Mouse (Mus musculus) hindbrain, postnatal 0 days (tissue): ENCODE results near the gene Proz. TPM values are rescaled to one million over a fixed set of nuclear protein-coding genes. Genes with fewer than 3 reads are reported as not detected.
A peak's percentile ranks its signal among the peaks of the same experiment; 100 is the strongest.

Experiments
- ATAC-seq: fragments of 200-750 bp; cut with Nextera tagmentation; 2 replicates; pipeline ENCODE4 v1.8.0; 2017; ENCODE audit warnings: mild to moderate bottlenecking, moderate TSS enrichment, moderate library complexity
- DNase-seq: peaks from one replicate; pipeline ENCODE4 v3.0.0-alpha.2; 2015; ENCODE audit warnings: low spot score
- H3K27ac ChIP-seq: fragments of 300-500 bp; sonication (generic); 2 replicates; pipeline ENCODE4 v1.5.1; 2014; ENCODE audit warnings: mild to moderate bottlenecking
- H3K27me3 ChIP-seq: fragments of 300-500 bp; sonication (generic); 2 replicates; pipeline ENCODE4 v1.6.1; 2014; ENCODE audit warnings: low read length, mixed read lengths; ENCODE audit not compliant: insufficient read depth
- H3K36me3 ChIP-seq: fragments of 300-500 bp; sonication (generic); 2 replicates; pipeline ENCODE4 v1.6.1; 2014; ENCODE audit warnings: low read length, mixed read lengths; ENCODE audit not compliant: insufficient read depth
- H3K4me1 ChIP-seq: fragments of 300-500 bp; sonication (generic); 2 replicates; pipeline ENCODE4 v1.6.1; 2014; ENCODE audit warnings: antibody characterized with exemption, low read length, mixed read lengths; ENCODE audit not compliant: insufficient read depth
- H3K4me2 ChIP-seq: fragments of 300-500 bp; sonication (generic); 2 replicates; pipeline ENCODE4 v1.6.1; 2014; ENCODE audit warnings: low read depth, mild to moderate bottlenecking, low read length, moderate library complexity, mixed read lengths
- H3K4me3 ChIP-seq: fragments of 300-500 bp; sonication (generic); 2 replicates; pipeline ENCODE4 v1.5.1; 2014; ENCODE audit warnings: low read length
- H3K9ac ChIP-seq: fragments of 300-500 bp; sonication (generic); replicated peaks from 2 replicates; pipeline ENCODE4 v1.6.1; 2014; ENCODE audit warnings: mild to moderate bottlenecking, low read length, moderate library complexity, mixed read lengths
- H3K9me3 ChIP-seq: fragments of 300-500 bp; sonication (generic); 2 replicates; pipeline ENCODE4 v1.6.1; 2016; ENCODE audit warnings: low read length, mixed read lengths
- CTCF ChIP-seq: IDR thresholded peaks from 2 replicates; pipeline ENCODE4 v1.5.1; 2016; ENCODE audit warnings: antibody characterized with exemption, control low read depth, low read depth
- WGBS: fragments of 180-500 bp; shearing (Covaris S2); extraction: QIAGEN DNeasy Blood & Tissue Kit; methylation state at CpG from one replicate; pipeline ENCODE4 v1.1.7; 2014; 5-methylcytosine and 5-hydroxymethylcytosine counted together
- polyA plus RNA-seq: library from polyadenylated mRNA; unstranded; fragments of >200 nt; fragmentation: Nextera tagmentation; extraction: Ambion mirVana; gene quantifications from 2 replicates; pipeline ENCODE4 v1.2.1, GENCODE M21; 2015
- total RNA-seq: library from RNA; depleted of rRNA; stranded (reverse); fragments of >200 nt; gene quantifications from 2 replicates; pipeline ENCODE4 v1.2.3, GENCODE M21; 2014

Proz gene
- total and polyA plus RNA-seq, 2 experiments from 2014 or later = 0.40 TPM; not detected in 1

DNA sequence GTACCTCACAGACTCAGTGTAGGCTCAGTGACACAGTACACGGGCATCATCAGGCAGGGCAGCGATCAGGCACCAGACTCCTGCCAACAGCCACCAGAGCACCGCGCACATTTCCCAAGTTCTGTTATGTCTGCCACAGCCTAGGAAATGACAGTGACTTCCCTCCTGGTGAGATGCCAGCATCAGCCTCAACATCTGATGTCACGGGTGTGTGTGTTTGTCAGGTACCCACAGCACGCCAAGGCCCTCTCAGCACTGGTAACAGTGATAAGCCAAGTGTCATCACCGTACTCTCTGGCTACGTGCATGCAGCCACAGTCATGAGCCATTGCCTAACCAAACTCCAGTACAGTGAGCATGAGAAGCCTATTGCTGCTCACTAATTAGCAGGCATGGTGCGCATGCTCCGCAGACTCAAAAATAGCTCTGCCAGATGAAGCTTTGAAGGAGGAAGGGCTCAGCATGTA, 24.3 kb upstream of the Proz start:
- H3K9ac ChIP-seq = no peak overlapping the region
- H3K36me3 ChIP-seq = no peaks in the 10 kb centered on the region
- TF ChIP-seq CTCF = no peak
- peak; percentile 43 for DNase-seq
- no peak overlapping the region for H3K4me3 ChIP-seq
- H3K4me1 ChIP-seq = no peaks in the 10 kb centered on the region
- H3K4me2 ChIP-seq = no peak overlapping the region
- no peak overlapping the region for H3K27ac ChIP-seq
- ATAC-seq = peak; percentile 48; the same call in 1 of the 2 replicates
- no peaks in the 10 kb centered on the region for H3K27me3 ChIP-seq
- WGBS = 85% methylated on average over 10 of the region's 10 CpGs
- H3K9me3 ChIP-seq = no peaks in the 10 kb centered on the region

DNA sequence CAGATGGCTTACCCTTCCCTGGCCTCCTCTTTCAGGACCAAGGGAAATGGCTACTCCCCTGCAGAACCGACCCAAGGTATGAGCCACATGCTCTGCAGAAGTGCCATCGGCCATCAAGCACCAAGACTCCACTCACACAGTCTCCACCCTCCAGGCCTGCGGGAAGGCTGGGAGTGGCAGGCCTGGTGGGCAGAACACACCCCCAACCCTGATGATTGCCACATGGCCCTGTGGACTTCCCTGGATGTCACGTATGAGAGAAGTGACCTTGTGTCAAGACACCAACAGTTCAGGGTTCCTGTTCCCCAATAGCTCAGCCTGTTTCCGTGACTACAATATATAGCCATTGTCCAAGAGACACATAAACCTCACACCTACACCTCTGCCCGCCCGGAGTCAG, 23.7 kb upstream of the Proz start, which contains the start of gene F10:
TSS of gene F10 (plus strand) at position 294 of the 400 bp plus-strand sequence.
- ATAC-seq (no peak), DNase-seq (no peak)
- Histone ChIP-seq H3K4me3 (no peak within 1 kb of the TSS), H3K9me3 (no peaks in the 10 kb centered on the region), H3K36me3 (no peaks in the 10 kb centered on the region), H3K4me2 (no peak within 1 kb of the TSS), H3K4me1 (no peaks in the 10 kb centered on the region), H3K27me3 (no peaks in the 10 kb centered on the region), H3K9ac (no peak within 1 kb of the TSS), H3K27ac (no peak within 1 kb of the TSS)
- no peak for TF ChIP-seq CTCF
- 80% methylated on average over 7 of the region's 7 CpGs for WGBS

DNA sequence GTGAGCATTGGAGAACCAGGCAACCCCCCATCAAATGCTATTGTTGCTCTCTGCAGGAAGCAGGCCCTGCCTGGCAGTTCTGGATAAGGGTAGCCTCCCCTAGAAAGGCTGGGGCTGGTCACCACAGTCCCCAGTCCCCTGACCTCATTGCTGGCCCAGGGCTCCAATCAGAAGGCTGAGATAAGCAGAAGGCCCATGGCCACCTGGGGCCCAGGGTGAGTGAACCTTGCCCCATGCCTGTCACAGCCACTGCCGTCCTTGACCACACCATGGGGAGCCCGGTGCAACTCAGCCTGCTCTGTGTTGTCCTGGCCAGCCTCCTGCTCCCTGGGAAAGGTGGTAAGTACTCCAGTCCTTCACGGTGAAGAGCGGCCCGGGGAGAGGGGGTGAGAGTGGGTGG, 23.1 kb upstream of the Proz start:
- H3K27me3 ChIP-seq = no peaks in the 10 kb centered on the region
- no peak for TF ChIP-seq CTCF
- no peak overlapping the region for H3K4me2 ChIP-seq
- H3K27ac ChIP-seq = no peak overlapping the region
- no peaks in the 10 kb centered on the region for H3K9me3 ChIP-seq
- H3K36me3 ChIP-seq = no peaks in the 10 kb centered on the region
- no peak overlapping the region for H3K4me3 ChIP-seq
- WGBS = 38% methylated on average over 5 of the region's 5 CpGs
- no peak overlapping the region for H3K9ac ChIP-seq
- ATAC-seq = no peak
- no peaks in the 10 kb centered on the region for H3K4me1 ChIP-seq
- DNase-seq = no peak

DNA sequence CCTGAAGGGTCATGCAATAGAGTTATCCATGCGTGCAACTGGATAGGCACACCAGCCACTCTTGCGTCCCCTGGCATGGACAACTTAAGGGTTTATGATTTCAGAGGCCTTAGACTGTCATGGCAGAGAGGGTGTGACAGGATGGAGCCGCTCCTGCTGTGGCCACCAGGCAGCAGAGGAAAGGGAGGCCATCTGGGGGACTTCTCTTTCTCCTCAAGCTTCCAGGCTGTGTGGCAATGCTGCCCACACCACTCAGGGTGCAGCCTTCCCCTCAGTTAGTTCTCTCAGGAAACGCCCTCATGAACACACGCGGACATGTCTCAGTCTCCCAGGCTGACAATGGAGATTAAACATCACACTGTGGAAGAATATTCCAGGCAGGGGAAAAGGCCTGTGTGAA, 21.7 kb upstream of the Proz start:
- 84% methylated on average over 6 of the region's 6 CpGs for WGBS

DNA sequence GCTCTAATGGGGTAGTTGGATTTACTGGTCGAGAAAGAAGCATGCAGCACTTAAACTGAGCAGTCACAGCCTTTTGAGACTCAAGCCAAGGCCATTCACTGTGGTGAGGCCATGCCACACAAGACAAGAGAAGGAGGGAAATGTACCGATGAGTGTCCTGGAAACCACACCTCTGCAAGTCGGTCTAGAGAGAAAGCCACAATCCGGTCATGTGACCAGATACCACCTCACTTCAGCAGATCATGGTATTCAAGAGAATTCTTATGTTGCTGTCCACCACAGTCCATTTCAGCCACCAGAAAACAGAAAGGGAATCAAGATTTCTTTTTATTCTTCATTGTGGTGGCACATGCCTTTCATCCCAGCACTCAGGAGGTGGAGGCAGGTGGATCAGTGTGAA, 19.3 kb upstream of the Proz start:
- Histone ChIP-seq H3K9me3 (no peaks in the 10 kb centered on the region), H3K4me3 (no peak overlapping the region), H3K27ac (no peak overlapping the region), H3K27me3 (no peaks in the 10 kb centered on the region), H3K36me3 (no peaks in the 10 kb centered on the region), H3K9ac (no peak overlapping the region), H3K4me2 (no peak overlapping the region), H3K4me1 (no peaks in the 10 kb centered on the region)
- WGBS = 85% methylated on average over 4 of the region's 4 CpGs
- no peak for TF ChIP-seq CTCF
- DNase-seq (no peak), ATAC-seq (no peak)

More for the DNA sequence above, 21.7 kb upstream of the Proz start:
- no peak overlapping the region for H3K4me3 ChIP-seq
- H3K27ac ChIP-seq = no peak overlapping the region
- H3K4me2 ChIP-seq = no peak overlapping the region
- DNase-seq (no peak), ATAC-seq (no peak)
- H3K36me3 ChIP-seq = no peaks in the 10 kb centered on the region
- TF ChIP-seq CTCF = no peak
- H3K9ac ChIP-seq = no peak overlapping the region
- no peaks in the 10 kb centered on the region for H3K4me1 ChIP-seq
- H3K27me3 ChIP-seq = no peaks in the 10 kb centered on the region
- no peaks in the 10 kb centered on the region for H3K9me3 ChIP-seq

DNA sequence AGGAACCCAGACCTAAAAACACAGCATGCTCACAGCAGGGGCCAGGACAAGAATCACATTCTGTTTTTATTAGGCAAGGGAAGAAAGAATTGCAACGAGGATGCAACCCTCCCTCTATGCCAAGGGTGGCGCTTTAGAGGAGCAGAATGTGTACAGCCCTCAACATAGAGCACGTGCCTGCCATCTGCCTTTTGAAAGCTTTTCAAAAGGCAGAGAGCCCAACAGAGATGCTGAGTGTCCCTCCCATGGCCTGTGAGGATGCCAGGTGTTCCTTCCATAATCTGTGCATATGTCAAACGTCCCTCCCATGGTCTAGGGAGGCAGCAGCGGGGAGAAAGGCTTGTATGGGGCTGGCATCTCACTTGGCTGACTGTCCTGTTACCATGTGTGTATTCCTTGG, 13.1 kb upstream of the Proz start:
- no peak overlapping the region for H3K4me2 ChIP-seq
- H3K27ac ChIP-seq = no peak overlapping the region
- no peaks in the 10 kb centered on the region for H3K36me3 ChIP-seq
- DNase-seq (peak; percentile 62), ATAC-seq (peak; percentile 78)
- TF ChIP-seq CTCF = peak; percentile 38
- no peak overlapping the region for H3K9ac ChIP-seq
- no peaks in the 10 kb centered on the region for H3K4me1 ChIP-seq
- no peaks in the 10 kb centered on the region for H3K27me3 ChIP-seq
- H3K9me3 ChIP-seq = no peaks in the 10 kb centered on the region
- H3K4me3 ChIP-seq = no peak overlapping the region
- 42% methylated on average over 5 of the region's 5 CpGs for WGBS

DNA sequence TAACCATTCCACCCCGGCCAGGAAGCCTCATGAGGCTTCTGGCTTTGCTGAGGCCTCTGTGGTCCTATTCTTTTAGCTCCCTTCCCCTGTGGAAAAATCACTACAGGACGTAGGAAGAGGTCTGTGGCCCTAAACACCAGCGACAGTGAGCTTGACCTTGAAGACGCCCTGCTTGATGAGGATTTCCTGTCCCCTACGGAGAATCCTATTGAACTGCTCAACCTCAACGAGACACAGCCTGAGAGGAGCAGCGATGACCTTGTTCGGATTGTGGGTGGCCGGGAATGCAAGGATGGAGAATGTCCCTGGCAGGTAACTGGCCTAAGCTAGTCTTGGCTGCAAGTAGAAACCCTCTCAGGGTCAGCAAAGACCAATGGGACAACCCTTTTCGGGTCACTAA, 10.2 kb upstream of the Proz start:
- no peaks in the 10 kb centered on the region for H3K36me3 ChIP-seq
- H3K9ac ChIP-seq = no peak overlapping the region
- H3K9me3 ChIP-seq = no peaks in the 10 kb centered on the region
- no peak overlapping the region for H3K4me2 ChIP-seq
- DNase-seq (no peak), ATAC-seq (no peak)
- TF ChIP-seq CTCF = no peak
- H3K27ac ChIP-seq = no peak overlapping the region
- H3K4me3 ChIP-seq = no peak overlapping the region
- no peaks in the 10 kb centered on the region for H3K27me3 ChIP-seq
- H3K4me1 ChIP-seq = no peaks in the 10 kb centered on the region
- WGBS = 69% methylated on average over 10 of the region's 10 CpGs
